Mouse (Mus musculus) lung, postnatal 14 days (tissue): ENCODE results near the gene Ahcyl2.
A peak's percentile ranks its signal among the peaks of the same experiment; 100 is the strongest.
"Not testable (repeated sequence)": the region's sequence is repeated elsewhere in the genome, so short reads cannot be mapped to it uniquely, and the experiment has no call there.

Experiments
- DNase-seq: peaks from one replicate; pipeline ENCODE4 v3.0.0; 2021

Gene Ahcyl2

DNA sequence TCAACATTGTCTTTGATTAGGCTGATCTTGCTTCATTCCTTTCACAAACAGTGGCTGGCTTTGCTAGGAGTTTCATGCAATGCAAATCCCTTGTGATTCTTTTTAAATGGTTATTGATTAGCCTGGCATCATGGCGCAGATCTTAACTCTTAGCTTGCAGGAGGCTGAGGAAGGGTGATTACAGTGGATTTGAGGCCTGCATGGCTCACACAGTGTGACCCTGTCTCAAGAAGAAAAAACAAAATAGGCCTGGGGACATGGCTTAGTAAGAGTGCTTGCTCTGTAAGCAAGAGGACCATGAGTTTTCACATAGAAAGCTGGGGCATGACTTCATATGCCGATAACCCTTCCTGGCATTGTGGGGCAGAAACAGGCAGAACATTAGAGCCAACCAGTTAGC, 47.8 kb downstream of the Ahcyl2 start:
- DNase-seq: no peak

- not testable (repeated sequence) for DNase-seq
Observed at GRCm38 (mm10) chr6:29816371-29816770, 48.6 kb downstream of the Ahcyl2 start.

GRCm38 (mm10) chr6:29819309-29819708, 51.5 kb downstream of the Ahcyl2 start:
- peak; percentile 42 for DNase-seq

GRCm38 (mm10) chr6:29820314-29820713, 52.5 kb downstream of the Ahcyl2 start:
- no peak for DNase-seq

GRCm38 (mm10) chr6:29820926-29821325, 53.1 kb downstream of the Ahcyl2 start:
- no peak for DNase-seq

DNA sequence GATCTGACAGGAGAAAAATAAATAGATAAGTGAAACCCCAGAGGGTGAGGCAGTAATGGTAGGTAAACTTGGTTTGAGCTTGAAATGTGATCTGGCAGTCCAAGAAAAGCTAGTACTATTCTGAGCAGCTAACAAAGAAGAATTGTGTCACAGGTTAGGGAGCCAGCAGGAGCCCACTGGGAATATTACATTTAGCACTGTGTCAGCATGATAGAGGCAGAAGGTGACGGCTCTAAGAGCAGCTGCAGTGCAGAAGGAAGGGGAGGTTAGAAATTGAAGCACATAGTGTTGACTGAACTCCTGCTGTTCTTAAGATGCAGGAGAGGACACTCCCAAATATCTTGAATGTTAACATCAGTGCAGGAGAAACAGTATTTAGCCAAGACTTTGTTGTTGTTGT, 54.0 kb downstream of the Ahcyl2 start:
- no peak for DNase-seq

- DNase-seq: no peak
Observed at GRCm38 (mm10) chr6:29825302-29825701, 57.5 kb downstream of the Ahcyl2 start.

DNA sequence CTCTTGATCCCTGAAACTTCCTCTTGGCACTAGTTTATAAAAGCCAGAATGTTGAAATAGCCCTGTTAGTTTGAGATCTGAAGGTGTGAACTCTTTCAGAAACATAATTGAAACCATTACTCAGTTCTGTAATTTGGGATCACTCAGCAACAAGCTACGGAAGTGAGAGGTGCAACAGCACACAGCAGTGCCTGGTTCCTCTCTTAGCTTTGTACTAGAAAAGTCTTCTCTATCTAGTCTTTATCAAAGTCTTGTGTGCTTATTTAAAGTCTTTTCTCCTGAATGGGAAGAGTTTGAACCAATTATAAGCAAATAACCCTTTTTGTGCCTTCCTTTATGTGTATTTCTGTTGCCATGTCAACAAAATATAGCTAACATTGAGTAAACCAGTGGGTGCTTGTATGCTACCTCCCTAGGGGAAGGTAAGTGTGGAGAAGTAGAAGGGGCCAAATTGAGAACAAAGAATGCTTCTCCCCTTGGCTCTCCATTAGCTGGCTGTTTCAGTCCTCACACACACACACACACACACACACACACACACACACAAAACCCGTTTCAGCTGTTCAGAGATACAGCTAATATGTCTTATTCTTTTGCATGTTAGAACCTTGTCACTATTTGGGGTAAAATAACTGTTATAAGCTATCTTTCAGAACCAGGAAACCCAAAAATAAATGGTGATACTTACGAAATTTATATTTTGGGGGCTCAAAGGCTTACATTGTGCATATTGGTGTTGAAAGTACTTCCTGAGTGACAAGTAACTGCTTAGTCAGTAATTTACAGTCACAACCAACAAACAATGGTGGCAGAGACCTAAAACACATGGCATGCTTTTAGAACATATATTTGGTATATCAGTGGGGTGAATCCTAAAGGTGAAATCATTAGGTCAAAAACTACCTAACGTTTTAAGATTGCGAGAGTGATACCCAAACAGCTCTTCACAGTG, 59.8 kb downstream of the Ahcyl2 start:
- DNase-seq: no peak

DNA sequence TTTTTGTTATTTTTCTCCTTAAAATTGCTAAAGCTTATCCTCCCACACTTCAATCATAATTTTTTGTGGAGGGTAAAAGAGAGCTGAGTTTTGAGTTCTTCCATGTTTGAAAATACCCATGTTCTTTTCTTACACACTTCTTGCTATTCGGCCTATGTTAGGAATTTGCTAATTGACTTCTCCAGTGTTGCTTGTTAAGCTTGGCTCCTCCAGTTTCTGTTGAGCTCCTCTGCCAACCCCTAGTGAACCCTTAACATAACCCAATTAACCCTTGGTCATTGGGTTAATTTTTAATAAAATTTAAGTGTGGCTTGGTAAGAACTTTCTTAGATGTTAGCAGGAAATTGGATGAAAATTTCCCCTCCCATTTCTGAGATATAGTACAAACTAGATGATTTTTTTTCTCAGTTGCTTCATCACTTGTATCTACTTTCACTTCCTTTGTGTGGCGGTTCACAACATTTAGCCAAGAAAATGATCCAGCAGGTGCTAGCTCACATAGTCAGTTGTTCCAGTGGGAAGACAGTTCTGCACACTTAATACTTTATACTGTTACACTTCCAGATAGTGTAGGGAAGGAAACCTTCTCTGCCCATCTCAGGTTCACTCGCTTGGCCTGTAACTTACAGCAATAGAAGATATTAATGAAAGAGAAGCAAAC, 60.9 kb downstream of the Ahcyl2 start:
- DNase-seq: no peak

- no peak for DNase-seq
Observed at GRCm38 (mm10) chr6:29832356-29832755, 64.5 kb downstream of the Ahcyl2 start.

- DNase-seq: no peak
Observed at GRCm38 (mm10) chr6:29833117-29833516, 65.3 kb downstream of the Ahcyl2 start.

- DNase-seq: peak; percentile 30
Observed at GRCm38 (mm10) chr6:29833568-29834255, 65.9 kb downstream of the Ahcyl2 start.

DNA sequence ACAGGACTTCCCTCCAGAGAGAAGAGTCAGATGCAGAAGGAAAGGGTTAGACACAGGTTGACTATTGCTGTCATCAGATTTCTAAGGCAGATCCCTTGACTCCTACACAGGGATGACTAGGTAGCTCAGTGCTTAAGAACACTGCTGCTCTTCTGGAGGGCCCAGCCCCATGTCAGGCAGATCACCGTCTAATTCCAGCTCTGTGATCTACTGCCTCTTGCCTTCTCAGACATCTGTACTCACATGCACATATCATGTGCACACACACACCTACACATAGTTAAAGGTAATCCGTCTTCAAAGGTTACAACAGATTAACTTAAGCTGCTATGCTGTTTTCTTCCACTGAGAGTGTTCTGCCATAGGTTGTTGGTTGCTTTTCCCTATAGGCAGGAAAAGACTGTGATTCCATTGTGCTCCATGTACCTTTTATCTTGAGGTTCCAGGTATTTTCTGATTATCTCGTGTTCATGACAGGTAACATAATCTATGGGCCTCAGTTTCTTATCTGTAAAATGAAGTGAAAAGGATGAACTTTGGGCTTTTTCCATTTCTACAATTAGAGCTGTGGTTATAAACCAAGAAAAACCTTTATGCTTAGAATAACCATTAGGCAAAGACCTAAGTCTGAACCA, 67.8 kb downstream of the Ahcyl2 start:
- no peak for DNase-seq

DNA sequence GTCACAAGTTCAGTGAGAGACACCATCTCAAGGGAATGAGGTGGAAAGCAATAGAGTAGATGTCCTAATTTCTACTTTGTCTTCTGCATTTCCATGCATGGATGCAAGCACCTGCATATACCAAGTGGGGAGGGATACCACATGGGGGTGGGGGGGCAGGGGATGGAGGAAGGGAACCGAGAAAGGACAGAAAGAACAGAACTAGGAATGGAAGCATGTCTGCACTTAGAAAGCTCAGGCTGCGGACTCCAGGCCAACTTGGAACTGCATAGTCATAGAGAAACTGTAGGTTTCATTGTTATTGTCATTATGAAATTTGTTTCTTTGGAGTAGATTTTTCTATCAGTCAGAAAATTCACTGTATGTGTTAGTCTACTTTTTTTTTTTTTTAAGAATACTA, 69.8 kb downstream of the Ahcyl2 start:
- DNase-seq: no peak

DNA sequence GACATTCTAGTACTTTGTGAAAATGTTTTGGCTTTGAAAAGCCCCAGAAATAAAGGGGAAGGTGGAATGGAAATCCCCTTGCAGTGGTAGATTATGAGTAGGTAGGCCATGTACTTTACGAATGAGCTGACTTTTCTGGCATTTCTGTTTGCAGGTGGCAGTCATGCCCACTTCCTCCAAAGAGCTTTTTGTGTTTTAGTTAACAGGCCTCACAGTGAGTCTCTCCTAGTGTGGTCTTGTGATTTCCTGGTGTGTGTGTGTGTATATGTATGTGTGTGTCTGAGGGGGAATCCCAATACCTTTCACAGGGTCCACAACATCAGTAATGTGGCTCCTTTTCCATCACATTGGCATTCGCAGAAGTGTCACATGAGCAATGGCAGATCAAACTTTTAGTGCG, 70.7 kb downstream of the Ahcyl2 start:
- DNase-seq: no peak

DNA sequence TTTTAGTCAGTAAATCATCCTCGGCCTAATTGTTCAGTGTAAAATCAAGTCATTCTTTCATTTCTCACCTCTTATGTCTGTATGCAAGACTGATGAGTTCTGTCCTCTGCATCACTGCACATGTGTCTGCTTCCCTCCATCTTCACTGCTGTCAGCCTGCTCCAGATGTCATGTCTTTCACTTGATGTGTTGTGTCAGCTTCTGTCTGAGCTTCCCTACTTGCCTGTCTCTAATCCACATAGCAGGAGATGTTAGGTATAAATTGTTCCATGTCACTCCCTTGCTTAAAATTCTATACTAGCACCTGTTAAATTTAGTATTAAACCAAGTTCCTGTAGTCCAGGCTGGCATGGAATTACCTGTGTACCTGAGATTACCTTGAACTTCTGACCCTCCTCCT, 72.2 kb downstream of the Ahcyl2 start:
- DNase-seq: no peak

DNA sequence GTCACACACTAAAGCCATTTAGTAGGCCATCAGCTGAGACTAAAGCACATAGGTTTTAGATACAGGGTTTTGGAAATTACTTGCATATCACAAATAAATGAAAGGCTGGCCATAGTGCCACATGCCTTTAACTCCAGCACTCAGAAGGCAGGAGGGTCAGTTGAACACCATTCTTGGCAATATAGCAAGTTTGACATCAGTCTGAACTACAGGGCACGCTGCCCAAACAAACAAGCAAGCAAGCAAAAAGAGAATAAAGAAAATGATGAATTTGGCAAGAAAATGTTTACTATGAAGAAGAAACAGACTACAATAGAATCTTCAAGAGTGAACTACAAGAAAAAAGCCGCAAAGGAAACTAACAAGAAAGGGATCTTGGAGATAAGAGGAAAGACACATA, 73.7 kb downstream of the Ahcyl2 start:
- no peak for DNase-seq

- no peak for DNase-seq
Observed at GRCm38 (mm10) chr6:29847643-29848166, 79.9 kb downstream of the Ahcyl2 start.

- no peak for DNase-seq
Observed at GRCm38 (mm10) chr6:29848808-29849207, 81.0 kb downstream of the Ahcyl2 start.

GRCm38 (mm10) chr6:29850096-29850495, 82.3 kb downstream of the Ahcyl2 start:
- DNase-seq: no peak

DNA sequence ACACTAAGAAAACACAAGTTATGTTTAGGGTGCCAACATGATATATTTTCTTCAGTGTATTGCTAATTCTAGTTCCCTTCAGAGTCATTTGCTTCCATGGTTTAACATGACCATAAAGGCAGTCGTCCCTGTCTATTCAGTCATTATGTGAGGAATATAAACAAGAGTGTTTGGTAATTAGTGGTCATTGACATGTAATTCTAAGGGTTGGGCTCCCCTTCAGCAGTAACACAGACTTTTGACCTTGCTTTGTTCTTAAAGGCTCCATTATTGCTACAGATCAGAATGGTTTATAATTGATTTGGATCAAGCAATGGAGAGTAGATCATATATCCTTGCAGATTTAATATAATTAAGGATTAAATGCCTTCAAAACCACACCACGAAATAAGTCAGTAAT, 82.9 kb downstream of the Ahcyl2 start:
- no peak for DNase-seq

GRCm38 (mm10) chr6:29851873-29852272, 84.1 kb downstream of the Ahcyl2 start:
- DNase-seq: no peak
